Mouse (Mus musculus) forebrain, embryonic 15.5 days (tissue): Measurements from ENCODE around the gene Usp48. TPM values are rescaled to one million over a fixed set of nuclear protein-coding genes. Genes with fewer than 3 reads are reported as not detected.
"Not testable (repeated sequence)": the region's sequence is repeated elsewhere in the genome, so short reads cannot be mapped to it uniquely, and the experiment has no call there.

Source experiments
- ATAC-seq: fragments of 200-750 bp; cut with Nextera tagmentation; replicated peaks from 2 replicates; pipeline ENCODE4 v1.8.0; 2017; ENCODE audit warnings: mild to moderate bottlenecking, moderate TSS enrichment, moderate library complexity
- H3K27ac ChIP-seq: fragments of 300-500 bp; sonication (generic); replicated peaks from 2 replicates; pipeline ENCODE4 v1.5.1; 2015; ENCODE audit warnings: mild to moderate bottlenecking, inconsistent platforms
- H3K27me3 ChIP-seq: fragments of 300-500 bp; sonication (generic); 2 replicates; pipeline ENCODE4 v1.6.1; 2015; ENCODE audit warnings: inconsistent platforms
- H3K36me3 ChIP-seq: fragments of 300-500 bp; sonication (generic); 2 replicates; pipeline ENCODE4 v1.6.1; 2015; ENCODE audit warnings: mild to moderate bottlenecking, inconsistent platforms
- H3K4me1 ChIP-seq: fragments of 300-500 bp; sonication (generic); 2 replicates; pipeline ENCODE4 v1.6.1; 2015; ENCODE audit warnings: inconsistent platforms
- H3K4me2 ChIP-seq: fragments of 300-500 bp; sonication (generic); replicated peaks from 2 replicates; pipeline ENCODE4 v1.6.1; 2015; ENCODE audit warnings: mild to moderate bottlenecking, inconsistent platforms
- H3K4me3 ChIP-seq: fragments of 300-500 bp; sonication (generic); 2 replicates; pipeline ENCODE4 v1.5.1; 2015; ENCODE audit warnings: mild to moderate bottlenecking, inconsistent platforms
- H3K9ac ChIP-seq: fragments of 300-500 bp; sonication (generic); replicated peaks from 2 replicates; pipeline ENCODE4 v1.6.1; 2015; ENCODE audit warnings: mild to moderate bottlenecking, inconsistent platforms
- H3K9me3 ChIP-seq: fragments of 300-500 bp; sonication (generic); 2 replicates; pipeline ENCODE4 v1.6.1; 2016; ENCODE audit warnings: inconsistent platforms
- WGBS: fragments of 180-500 bp; shearing (Covaris S2); methylation state at CpG from one replicate; pipeline ENCODE4 v1.1.7; 2015; ENCODE audit warnings: mixed read lengths; 5-methylcytosine and 5-hydroxymethylcytosine counted together
- polyA plus RNA-seq: library from polyadenylated mRNA; unstranded; fragments of >200 nt; fragmentation: Nextera tagmentation; extraction: Ambion mirVana; gene quantifications from 2 replicates; pipeline ENCODE4 v1.2.1, GENCODE M21; 2015

The Usp48 gene
- polyA plus RNA-seq, 1 experiment from 2014 or later = 80.5 TPM

GRCm38 (mm10) chr4:137589095-137589494 is 4.5 kb upstream of the Usp48 start:
- not testable (repeated sequence) for H3K36me3 ChIP-seq, H3K4me2 ChIP-seq, H3K27ac ChIP-seq, H3K4me3 ChIP-seq, ATAC-seq, H3K4me1 ChIP-seq, H3K9me3 ChIP-seq, H3K9ac ChIP-seq, H3K27me3 ChIP-seq
- 84% methylated on average over 2 of the region's 3 CpGs for WGBS

GRCm38 (mm10) chr4:137589586-137589985 is 4.0 kb upstream of the Usp48 start:
- H3K27ac ChIP-seq = no peak overlapping the region
- no peak overlapping the region for H3K4me2 ChIP-seq
- no peaks in the 10 kb centered on the region for H3K36me3 ChIP-seq
- no peaks in the 10 kb centered on the region for H3K9me3 ChIP-seq
- WGBS = 85% methylated on average over 3 of the region's 3 CpGs
- peaks cover 3% of the 10 kb centered on the region; the same call in 1 of the 2 replicates for H3K4me1 ChIP-seq
- no peaks in the 10 kb centered on the region for H3K27me3 ChIP-seq
- H3K4me3 ChIP-seq = no peak overlapping the region
- no peak overlapping the region for H3K9ac ChIP-seq
- no peak for ATAC-seq

- Histone ChIP-seq H3K4me3 (no peak overlapping the region), H3K27ac (no peak overlapping the region), H3K9ac (no peak overlapping the region), H3K9me3 (no peaks in the 10 kb centered on the region), H3K36me3 (no peaks in the 10 kb centered on the region), H3K4me1 (peaks cover 16% of the 10 kb centered on the region), H3K27me3 (no peaks in the 10 kb centered on the region), H3K4me2 (no peak overlapping the region)
- 80% methylated on average over 4 of the region's 4 CpGs for WGBS
- no peak for ATAC-seq
Observed at GRCm38 (mm10) chr4:137590961-137591360, 2.6 kb upstream of the Usp48 start.

GRCm38 (mm10) chr4:137594496-137595270 is 1.1 kb downstream of the Usp48 start:
- Histone ChIP-seq H3K9ac (peak overlapping the region; percentile 81), H3K36me3 (no peaks in the 10 kb centered on the region), H3K4me1 (peaks cover 35% of the 10 kb centered on the region), H3K27ac (peak overlapping the region; percentile 100), H3K4me3 (peak overlapping the region; percentile 67), H3K9me3 (no peaks in the 10 kb centered on the region), H3K4me2 (peak overlapping the region; percentile 79), H3K27me3 (no peaks in the 10 kb centered on the region)
- 4% methylated on average over 40 of the region's 40 CpGs for WGBS
- ATAC-seq = no peak; the same call in 1 of the 2 replicates

- Histone ChIP-seq H3K9ac (no peak overlapping the region), H3K27me3 (no peaks in the 10 kb centered on the region), H3K4me2 (no peak overlapping the region), H3K9me3 (no peaks in the 10 kb centered on the region), H3K27ac (no peak overlapping the region), H3K4me3 (no peak overlapping the region), H3K36me3 (no peaks in the 10 kb centered on the region), H3K4me1 (peaks cover 36% of the 10 kb centered on the region)
- 96% methylated on average over 4 of the region's 4 CpGs for WGBS
- ATAC-seq = no peak
Observed at GRCm38 (mm10) chr4:137597098-137597630, 3.6 kb downstream of the Usp48 start.

- Histone ChIP-seq H3K4me3 (no peak overlapping the region), H3K9ac (no peak overlapping the region), H3K27ac (no peak overlapping the region), H3K9me3 (no peaks in the 10 kb centered on the region), H3K4me1 (peaks cover 35% of the 10 kb centered on the region), H3K4me2 (no peak overlapping the region), H3K27me3 (no peaks in the 10 kb centered on the region), H3K36me3 (no peaks in the 10 kb centered on the region)
- 77% methylated on average over 5 of the region's 5 CpGs for whole genome bisulfite sequencing
- no peak for ATAC-seq
Observed at GRCm38 (mm10) chr4:137598577-137598976, 5.0 kb downstream of the Usp48 start.

- 72% methylated on average over 11 of the region's 11 CpGs for whole genome bisulfite sequencing
- Histone ChIP-seq H3K36me3 (peaks cover 35% of the 10 kb centered on the region), H3K4me1 (peaks cover 10% of the 10 kb centered on the region), H3K9ac (no peak overlapping the region), H3K4me3 (no peak overlapping the region), H3K4me2 (no peak overlapping the region), H3K27ac (no peak overlapping the region), H3K9me3 (no peaks in the 10 kb centered on the region), H3K27me3 (no peaks in the 10 kb centered on the region)
- ATAC-seq = no peak
Observed at GRCm38 (mm10) chr4:137603449-137604171, 10.1 kb downstream of the Usp48 start.

GRCm38 (mm10) chr4:137607023-137607422 is 13.5 kb downstream of the Usp48 start:
- no peak for ATAC-seq
- Histone ChIP-seq H3K4me2 (no peak overlapping the region), H3K4me3 (no peak overlapping the region), H3K27me3 (no peaks in the 10 kb centered on the region), H3K9ac (no peak overlapping the region), H3K27ac (no peak overlapping the region), H3K9me3 (no peaks in the 10 kb centered on the region), H3K36me3 (peaks cover 65% of the 10 kb centered on the region), H3K4me1 (peaks cover 4% of the 10 kb centered on the region; the same call in 1 of the 2 replicates)
- WGBS = 94% methylated on average over 2 of the region's 2 CpGs

- Histone ChIP-seq H3K27ac (no peak overlapping the region), H3K9ac (no peak overlapping the region), H3K4me3 (no peak overlapping the region), H3K4me1 (no peaks in the 10 kb centered on the region), H3K4me2 (no peak overlapping the region), H3K9me3 (no peaks in the 10 kb centered on the region), H3K36me3 (peaks cover 87% of the 10 kb centered on the region), H3K27me3 (no peaks in the 10 kb centered on the region)
- WGBS = 89% methylated on average over 7 of the region's 7 CpGs
- no peak for ATAC-seq
Observed at GRCm38 (mm10) chr4:137609281-137609680, 15.7 kb downstream of the Usp48 start.

- WGBS = 94% methylated on average over 7 of the region's 7 CpGs
- H3K9me3 ChIP-seq = no peaks in the 10 kb centered on the region
- no peak overlapping the region for H3K4me2 ChIP-seq
- H3K27ac ChIP-seq = no peak overlapping the region
- no peaks in the 10 kb centered on the region for H3K27me3 ChIP-seq
- H3K36me3 ChIP-seq = peaks cover 86% of the 10 kb centered on the region
- H3K4me3 ChIP-seq = no peak overlapping the region
- H3K9ac ChIP-seq = no peak overlapping the region
- no peak for ATAC-seq
- no peaks in the 10 kb centered on the region for H3K4me1 ChIP-seq
Observed at GRCm38 (mm10) chr4:137609702-137610101, 16.1 kb downstream of the Usp48 start.

- 85% methylated on average over 15 of the region's 15 CpGs for WGBS
Observed at GRCm38 (mm10) chr4:137610256-137610655, 16.7 kb downstream of the Usp48 start.

GRCm38 (mm10) chr4:137622847-137623246 is 29.3 kb downstream of the Usp48 start:
- Histone ChIP-seq H3K27me3 (no peaks in the 10 kb centered on the region), H3K36me3 (peaks cover 86% of the 10 kb centered on the region), H3K9me3 (no peaks in the 10 kb centered on the region), H3K27ac (no peak overlapping the region), H3K4me1 (no peaks in the 10 kb centered on the region), H3K4me3 (no peak overlapping the region), H3K4me2 (no peak overlapping the region), H3K9ac (no peak overlapping the region)
- 93% methylated on average over 8 of the region's 8 CpGs for WGBS
- no peak for ATAC-seq

More at GRCm38 (mm10) chr4:137610256-137610655, 16.7 kb downstream of the Usp48 start:
- Histone ChIP-seq H3K9ac (no peak overlapping the region), H3K4me2 (no peak overlapping the region), H3K4me1 (no peaks in the 10 kb centered on the region), H3K27me3 (no peaks in the 10 kb centered on the region), H3K9me3 (no peaks in the 10 kb centered on the region), H3K4me3 (no peak overlapping the region), H3K27ac (no peak overlapping the region), H3K36me3 (peaks cover 84% of the 10 kb centered on the region)
- no peak for ATAC-seq
